Mouse (Mus musculus): ENCODE results near the gene Mrpl3.
"Not testable (repeated sequence)": the region's sequence is repeated elsewhere in the genome, so short reads cannot be mapped to it uniquely, and the experiment has no call there.

Mrpl3 gene

GRCm38 (mm10) chr9:105053147-105053557 lies at the start of gene Mrpl3:
Mrpl3 (plus strand) TSS chr9:105053239.
- peak; percentile 87 for DNase-seq (ENCODE audit: low read depth, low spot score)

- no peak for DNase-seq (ENCODE audit: low read depth, low spot score)
These were observed 42.3 kb upstream of the Mrpl3 start for GRCm38 (mm10) chr9:105010721-105011120.

GRCm38 (mm10) chr9:105018186-105018585 lies 34.9 kb upstream of the Mrpl3 start:
- DNase-seq (ENCODE audit: low read depth, low spot score), result no peak

- no peak for DNase-seq (ENCODE audit: low read depth, low spot score)
These were observed 24.7 kb upstream of the Mrpl3 start for GRCm38 (mm10) chr9:105028311-105028710.

- no peak for DNase-seq (ENCODE audit: low read depth, low spot score)
These were observed 20.5 kb upstream of the Mrpl3 start for GRCm38 (mm10) chr9:105032572-105032971.

- DNase-seq (ENCODE audit: low read depth, low spot score), result no peak
These were observed 19.4 kb upstream of the Mrpl3 start for GRCm38 (mm10) chr9:105033641-105034040.

GRCm38 (mm10) chr9:105037847-105038246 lies 15.2 kb upstream of the Mrpl3 start:
- DNase-seq (ENCODE audit: low read depth, low spot score), result no peak

GRCm38 (mm10) chr9:105046014-105046413 lies 7.0 kb upstream of the Mrpl3 start:
- no peak for DNase-seq (ENCODE audit: low read depth, low spot score)

- no peak for DNase-seq (ENCODE audit: low read depth, low spot score)
These were observed 4.7 kb upstream of the Mrpl3 start for GRCm38 (mm10) chr9:105048351-105048750.

- DNase-seq (ENCODE audit: low read depth, low spot score), result no peak
These were observed 3.4 kb upstream of the Mrpl3 start for GRCm38 (mm10) chr9:105049636-105050035.

- no peak for DNase-seq (ENCODE audit: low read depth, low spot score)
These were observed 2.8 kb upstream of the Mrpl3 start for GRCm38 (mm10) chr9:105050257-105050656.

- no peak for DNase-seq (ENCODE audit: low read depth, low spot score)
These were observed 773 bp downstream of the Mrpl3 start for GRCm38 (mm10) chr9:105053812-105054211.

GRCm38 (mm10) chr9:105069106-105069505 lies 16.1 kb downstream of the Mrpl3 start:
- DNase-seq (ENCODE audit: low read depth, low spot score), result no peak

GRCm38 (mm10) chr9:105072991-105073748 lies 20.1 kb downstream of the Mrpl3 start:
- no peak for DNase-seq (ENCODE audit: low read depth, low spot score)

- no peak for DNase-seq (ENCODE audit: low read depth, low spot score)
These were observed 21.8 kb downstream of the Mrpl3 start for GRCm38 (mm10) chr9:105074851-105075250.

- no peak for DNase-seq (ENCODE audit: low read depth, low spot score)
These were observed 23.9 kb downstream of the Mrpl3 start for GRCm38 (mm10) chr9:105076756-105077424.

GRCm38 (mm10) chr9:105078460-105078859 lies 25.4 kb downstream of the Mrpl3 start:
- no peak for DNase-seq (ENCODE audit: low read depth, low spot score)

- no peak for DNase-seq (ENCODE audit: low read depth, low spot score)
These were observed 27.2 kb downstream of the Mrpl3 start for GRCm38 (mm10) chr9:105080246-105080645.

- peak; percentile 56 for DNase-seq (ENCODE audit: low read depth, low spot score)
These were observed 48.0 kb downstream of the Mrpl3 start for GRCm38 (mm10) chr9:105100807-105101570.

GRCm38 (mm10) chr9:105101911-105102310 lies 48.9 kb downstream of the Mrpl3 start:
- DNase-seq (ENCODE audit: low read depth, low spot score), result no peak

- DNase-seq (ENCODE audit: low read depth, low spot score), result no peak
These were observed 50.9 kb downstream of the Mrpl3 start for GRCm38 (mm10) chr9:105103893-105104292.

- not testable (repeated sequence) for DNase-seq (ENCODE audit: low read depth, low spot score)
These were observed 72.2 kb downstream of the Mrpl3 start for GRCm38 (mm10) chr9:105125206-105125605.
